9 mouse cellular contexts compared by ENCODE assay signal in the genomic region with DNA sequence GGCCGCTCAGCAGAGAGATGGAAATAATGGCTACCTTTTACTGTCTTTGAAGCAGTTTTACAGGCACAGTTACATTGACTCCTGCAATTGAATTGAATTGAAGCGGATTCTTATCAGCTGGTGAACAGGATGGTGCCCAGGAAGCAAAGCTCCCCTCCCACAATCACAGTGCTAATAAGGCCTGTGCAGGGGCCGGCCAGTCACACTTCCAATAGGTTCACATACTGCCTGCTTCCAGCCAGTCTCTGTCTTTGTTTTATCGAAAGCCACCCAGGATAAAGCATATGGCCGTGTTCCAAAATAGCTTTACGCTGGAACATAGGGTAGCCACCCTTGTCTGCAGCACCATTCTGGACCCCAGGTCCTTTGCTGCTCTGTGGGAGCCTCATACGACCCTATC. TPM values are rescaled to one million over a fixed set of nuclear protein-coding genes. Genes with fewer than 3 reads are reported as not detected.
A peak's percentile ranks its signal among the peaks of the same experiment; 100 is the strongest.
DNase-seq lines count a peak whose midpoint lies in the region; ATAC-seq and TF ChIP-seq lines count a peak whose summit lies in the region.
"Had no signal": no experiment of that assay in that cellular context is flagged by ENCODE, and none has a peak within 500 bp of the region (broad histone marks: within the 10 kb centered on the region; RNA-seq: fewer than 3 reads in every experiment).

No protein-coding gene starts in this region.

- DNase-seq in cerebellum, adult 2 months: peak in 1 of 2 experiments; percentile 35
- no peak for DNase-seq in cerebellum, adult 8-10 months
- no peak for DNase-seq in lung, postnatal 0 days (ENCODE audit: low spot score)
- DNase-seq in lung, adult 2 months: no peak
- no peak for DNase-seq in liver, embryonic 13.5 days
- DNase-seq in right cerebral cortex, postnatal 36 days (ENCODE audit: low spot score in 2 of 2): no peak
- DNase-seq in adrenal gland, postnatal 4 days (ENCODE audit: low spot score in 2 of 2): no peak
- DNase-seq in left cerebral cortex, adult 18-20 months (ENCODE audit: low spot score in 2 of 2): no peak

- H3K9me3 ChIP-seq in lung, postnatal 0 days (ENCODE audit: low read length): no peaks in the 10 kb centered on the region
- H3K9me3 ChIP-seq in liver, embryonic 13.5 days (replicated peaks): no peaks in the 10 kb centered on the region

- TF ChIP-seq CTCF in cerebellum, adult 2 months (IDR thresholded peaks at IDR 0.05; ENCODE audit: borderline replicate concordance, insufficient read depth, low read depth, low read length): no peak
- TF ChIP-seq CTCF in lung, postnatal 0 days (IDR thresholded peaks at IDR 0.05): no peak
- TF ChIP-seq CTCF in lung, adult 2 months (IDR thresholded peaks at IDR 0.05; ENCODE audit: insufficient read depth, low read length): no peak

- TF ChIP-seq POLR2A in cerebellum, adult 2 months (IDR thresholded peaks at IDR 0.05; ENCODE audit: borderline replicate concordance, insufficient read depth, low read length): no peak
- no peak for TF ChIP-seq POLR2A in lung, adult 2 months (IDR thresholded peaks at IDR 0.05; ENCODE audit: borderline replicate concordance, extremely low read depth, low read depth, low read length)

- H3K27me3 ChIP-seq in cerebellum, adult 2 months (ENCODE audit: control insufficient read depth, insufficient read depth, low read length): no peaks in the 10 kb centered on the region
- H3K27me3 ChIP-seq in lung, postnatal 0 days (replicated peaks; ENCODE audit: insufficient read depth, low read length): 0 out of 2 replicates have a peak, but pooled peaks cover 2% of the 10 kb centered on the region
- H3K27me3 ChIP-seq in liver, embryonic 13.5 days: no peaks in the 10 kb centered on the region

- peak overlapping the region; percentile 14 for H3K4me3 ChIP-seq in cerebellum, adult 2 months (replicated peaks; ENCODE audit: insufficient read depth, low read depth, low read length)
- no peak overlapping the region for H3K4me3 ChIP-seq in lung, postnatal 0 days (ENCODE audit: low read depth, low read length)
- H3K4me3 ChIP-seq in lung, adult 2 months (replicated peaks; ENCODE audit: extremely low read depth, low read depth, low read length): no peak overlapping the region
- H3K4me3 ChIP-seq in liver, embryonic 13.5 days (replicated peaks): peak overlapping the region; percentile 92

- no peak overlapping the region; the same call in 1 of the 2 replicates for H3K9ac ChIP-seq in lung, postnatal 0 days (replicated peaks; ENCODE audit: low read depth)
- H3K9ac ChIP-seq in liver, embryonic 13.5 days: no peak overlapping the region

- H3K27ac ChIP-seq in cerebellum, adult 2 months (ENCODE audit: insufficient read depth, low read length): peak overlapping the region; percentile 82; the same call in 1 of the 2 replicates
- H3K27ac ChIP-seq in lung, postnatal 0 days (ENCODE audit: low read length): no peak overlapping the region
- no peak overlapping the region for H3K27ac ChIP-seq in liver, embryonic 13.5 days

- no peak for TF ChIP-seq EP300 in lung, postnatal 0 days (IDR thresholded peaks at IDR 0.05)

- H3K36me3 ChIP-seq in lung, postnatal 0 days (ENCODE audit: insufficient read depth, low read length): no peaks in the 10 kb centered on the region
- no peaks in the 10 kb centered on the region for H3K36me3 ChIP-seq in liver, embryonic 13.5 days

- WGBS in cerebellum, adult 2 months: 26% methylated on average over 7 of the region's 7 CpGs
- WGBS in lung, postnatal 0 days: 49% methylated on average over 7 of the region's 7 CpGs
- whole genome bisulfite sequencing in lung, adult 2 months: 40% methylated on average over 7 of the region's 7 CpGs
- 41% methylated on average over 7 of the region's 7 CpGs for WGBS in liver, embryonic 13.5 days (ENCODE audit: insufficient replicate concordance)

- peaks cover 28% of the 10 kb centered on the region; the same call in 1 of the 2 replicates for H3K4me1 ChIP-seq in cerebellum, adult 2 months (ENCODE audit: control insufficient read depth, insufficient read depth, low read length)
- peaks cover 21% of the 10 kb centered on the region; the same call in 1 of the 2 replicates for H3K4me1 ChIP-seq in lung, postnatal 0 days (ENCODE audit: insufficient read depth, low read depth, low read length)
- peaks cover 20% of the 10 kb centered on the region for H3K4me1 ChIP-seq in lung, adult 2 months (ENCODE audit: control insufficient read depth, insufficient read depth, low read length)
- peaks cover 67% of the 10 kb centered on the region for H3K4me1 ChIP-seq in liver, embryonic 13.5 days (replicated peaks)

- ATAC-seq in lung, postnatal 0 days: no peak
- ATAC-seq in liver, embryonic 13.5 days (ENCODE audit: low read depth): no peak

- peak overlapping the region; percentile 87 for H3K4me2 ChIP-seq in lung, postnatal 0 days (replicated peaks; ENCODE audit: low read depth, low read length)
- peak overlapping the region; percentile 95 for H3K4me2 ChIP-seq in liver, embryonic 13.5 days

RNA-seq across cellular contexts. Expression of a gene that starts 1.1 kb away (rescaled TPM):
- 187 and 208 TPM in 2 replicates for polyA plus RNA-seq in cerebellum, adult 2 months (2012; rRNA removed)
- 61.1 and 66.4 TPM in 2 replicates for polyA plus RNA-seq in lung, postnatal 0 days (2015; fragmentation: Nextera tagmentation; extraction: Ambion mirVana)
- polyA plus RNA-seq in lung, adult 2 months (2012; rRNA removed): 95.0 and 148 TPM in 2 replicates
- polyA plus RNA-seq in liver, embryonic 13.5 days (2015; fragmentation: Nextera tagmentation; extraction: Ambion mirVana): 14.2 and 16.7 TPM in 2 replicates
- 10 to 100 TPM; 37.3 to 45.7 TPM for total RNA-seq in adrenal gland, postnatal 4 days (2021)
- 100 to 1,000 TPM; 145 to 166 TPM for total RNA-seq in left cerebral cortex, adult 18-20 months (2021)

RNA-seq across cellular contexts. Expression of a gene that starts 39.7 kb away (rescaled TPM):
- 78.2 and 84.0 TPM in 2 replicates for polyA plus RNA-seq in cerebellum, adult 2 months (2012; rRNA removed)
- 42.8 and 44.1 TPM in 2 replicates for polyA plus RNA-seq in lung, postnatal 0 days (2015; fragmentation: Nextera tagmentation; extraction: Ambion mirVana)
- polyA plus RNA-seq in lung, adult 2 months (2012; rRNA removed): 52.3 and 55.0 TPM in 2 replicates
- polyA plus RNA-seq in liver, embryonic 13.5 days (2015; fragmentation: Nextera tagmentation; extraction: Ambion mirVana): 40.2 and 40.3 TPM in 2 replicates
- total RNA-seq in adrenal gland, postnatal 4 days (2021): 10 to 100 TPM; 48.2 to 48.7 TPM
- total RNA-seq in left cerebral cortex, adult 18-20 months (2021): 10 to 100 TPM; 58.2 to 60.6 TPM

RNA-seq across cellular contexts. Expression of a gene that starts 41.1 kb away (rescaled TPM):
- not detected in 2 replicates for polyA plus RNA-seq in cerebellum, adult 2 months (2012; rRNA removed)
- polyA plus RNA-seq in lung, postnatal 0 days (2015; fragmentation: Nextera tagmentation; extraction: Ambion mirVana): 1.2 and 2.0 TPM in 2 replicates
- polyA plus RNA-seq in lung, adult 2 months (2012; rRNA removed): 0.46 and 1.3 TPM in 2 replicates
- 0.05 and 0.07 TPM in 2 replicates for polyA plus RNA-seq in liver, embryonic 13.5 days (2015; fragmentation: Nextera tagmentation; extraction: Ambion mirVana)
- under 1 TPM in 1 of 2 experiments, not detected in 1; 0.34 TPM for total RNA-seq in adrenal gland, postnatal 4 days (2021)
- not detected for total RNA-seq in left cerebral cortex, adult 18-20 months (2021)
- total RNA-seq: hematopoietic stem cell, adult 5-6 weeks had no signal

Comparison
In these comparisons a context has a peak if more than half of its experiments do, and no peak if none do; other contexts are left out.
1. H3K4me3 ChIP-seq: peak in cerebellum, adult 2 months (single experiment) and liver, embryonic 13.5 days (single experiment); none in lung, postnatal 0 days (single experiment) and lung, adult 2 months (single experiment).